Mouse (Mus musculus) G1E-ER4 (cell line): ENCODE results near the gene Creb3l1. TPM values are rescaled to one million over a fixed set of nuclear protein-coding genes. Genes with fewer than 3 reads are reported as not detected.

Source experiments
- GATA1 ChIP-seq: IDR thresholded peaks from one replicate; pipeline ENCODE4 v1.8.0; 2012; ENCODE audit warnings: low read length, inconsistent platforms
- polyA plus RNA-seq: library from polyadenylated mRNA; stranded (reverse); fragments of >175 nt; gene quantifications from 2 replicates; pipeline ENCODE4 v1.2.3, GENCODE M21; 2012

Creb3l1 gene
- polyA plus RNA-seq = 0.94 and 1.0 TPM in 2 replicates

GRCm38 (mm10) chr2:92024274-92024672, at the start of gene Creb3l1:
Gene Creb3l1 (minus strand): TSS chr2:92024502.
- TF ChIP-seq GATA1 = no peak

- TF ChIP-seq GATA1 = no peak
Measured at GRCm38 (mm10) chr2:92071143-92071542, 46.8 kb upstream of the Creb3l1 start.

- no peak for TF ChIP-seq GATA1
Measured at GRCm38 (mm10) chr2:92069630-92070029, 45.3 kb upstream of the Creb3l1 start.

GRCm38 (mm10) chr2:92067600-92067999, 43.3 kb upstream of the Creb3l1 start:
- TF ChIP-seq GATA1 = no peak

GRCm38 (mm10) chr2:92066899-92067298, 42.6 kb upstream of the Creb3l1 start:
- no peak for TF ChIP-seq GATA1

GRCm38 (mm10) chr2:92065938-92066337, 41.6 kb upstream of the Creb3l1 start:
- no peak for TF ChIP-seq GATA1

GRCm38 (mm10) chr2:92065269-92065888, 41.1 kb upstream of the Creb3l1 start:
- TF ChIP-seq GATA1 = no peak

- TF ChIP-seq GATA1 = no peak
Measured at GRCm38 (mm10) chr2:92063106-92063505, 38.8 kb upstream of the Creb3l1 start.

- no peak for TF ChIP-seq GATA1
Measured at GRCm38 (mm10) chr2:92061337-92061736, 37.0 kb upstream of the Creb3l1 start.

GRCm38 (mm10) chr2:92060291-92060690, 36.0 kb upstream of the Creb3l1 start:
- TF ChIP-seq GATA1 = no peak

- no peak for TF ChIP-seq GATA1
Measured at GRCm38 (mm10) chr2:92059481-92060220, 35.3 kb upstream of the Creb3l1 start.

- no peak for TF ChIP-seq GATA1
Measured at GRCm38 (mm10) chr2:92058936-92059335, 34.6 kb upstream of the Creb3l1 start.

GRCm38 (mm10) chr2:92058469-92058868, 34.2 kb upstream of the Creb3l1 start:
- no peak for TF ChIP-seq GATA1

- TF ChIP-seq GATA1 = no peak
Measured at GRCm38 (mm10) chr2:92056760-92057159, 32.5 kb upstream of the Creb3l1 start.

GRCm38 (mm10) chr2:92055831-92056236, 31.5 kb upstream of the Creb3l1 start:
- TF ChIP-seq GATA1 = no peak

- no peak for TF ChIP-seq GATA1
Measured at GRCm38 (mm10) chr2:92055101-92055813, 31.0 kb upstream of the Creb3l1 start.
